Comparison of ENCODE assay signal across 1 mouse cellular context in the genomic region with DNA sequence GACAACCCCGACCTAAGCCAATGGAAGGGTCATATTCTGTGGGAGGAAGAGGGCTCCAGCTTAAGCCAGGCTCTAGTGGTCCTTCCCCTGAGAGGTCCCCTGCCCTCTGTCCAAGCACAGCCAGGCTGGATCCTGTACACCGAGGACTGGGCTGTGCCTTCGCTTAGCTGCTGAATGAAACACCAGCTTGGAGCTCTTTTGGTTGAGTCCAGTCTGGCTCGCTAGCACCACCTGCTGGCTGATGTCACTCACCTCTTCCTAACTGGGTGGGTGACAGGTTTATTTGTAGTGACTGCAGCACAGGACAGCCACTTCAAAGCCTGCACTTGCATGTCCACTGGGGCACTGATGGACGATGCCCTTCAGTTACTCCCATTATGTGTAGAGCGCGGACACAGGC.
TF ChIP-seq lines count a peak whose summit lies in the region.

No protein-coding gene starts in this region.

TF ChIP-seq in C2C12, 6 proteins besides CTCF, POLR2A, EP300 and RAD21:
- TF ChIP-seq FOSL1 (IDR thresholded peaks at IDR 0.05; ENCODE audit: insufficient read depth, low read length, poor library complexity, severe bottlenecking) (no peak), USF1 (IDR thresholded peaks at IDR 0.05; ENCODE audit: low read depth) (no peak), MAX (IDR thresholded peaks at IDR 0.05) (no peak), MYOG (IDR thresholded peaks at IDR 0.05; ENCODE audit: control insufficient read depth, extremely low read depth, insufficient read length) (no peak), CEBPB (IDR thresholded peaks at IDR 0.05; ENCODE audit: low read depth) (no peak), MYOD1 (IDR thresholded peaks at IDR 0.05; ENCODE audit: control insufficient read depth, insufficient read length, low read depth) (no peak)
